21 mouse cellular contexts compared by ENCODE assay signal in the genomic region with DNA sequence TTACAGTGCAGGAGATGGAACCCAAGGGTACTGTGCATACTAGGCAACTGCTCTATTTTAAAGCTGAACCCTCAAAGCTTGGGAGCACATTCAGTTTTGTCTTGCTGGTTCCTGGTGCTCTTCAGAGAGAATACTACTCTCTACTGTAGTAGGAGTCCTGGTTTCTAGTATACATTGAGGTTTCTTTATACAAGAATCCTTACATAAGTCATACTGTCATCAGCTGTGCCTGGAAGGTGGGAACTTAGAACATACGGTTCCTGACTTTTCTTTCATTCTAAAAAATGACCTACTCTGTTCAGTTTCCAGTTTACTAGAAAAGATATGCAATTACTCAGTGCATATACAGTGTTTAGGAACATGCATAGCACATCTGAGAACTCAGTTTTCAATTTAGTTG.
"Had no signal": no experiment of that assay in that cellular context is flagged by ENCODE, and none has a peak within 500 bp of the region (broad histone marks: within the 10 kb centered on the region; RNA-seq: fewer than 3 reads in every experiment).

No protein-coding gene starts in this region.

- ATAC-seq: forebrain, embryonic 13.5 days; forebrain, embryonic 14.5 days; forebrain, embryonic 15.5 days; forebrain, embryonic 16.5 days; forebrain, postnatal 0 days had no signal

- DNase-seq: cerebellum, adult 8-10 months; cerebellum, adult 9-10 months; cerebellum, adult 9-11 months; cerebellum, postnatal 10 days; cerebellum, postnatal 14 days; cerebellum, postnatal 25 days; cerebellum, postnatal 36 days; embryo, embryonic 11 days; forebrain, postnatal 0 days; gastrocnemius, adult 2 months; gastrocnemius, postnatal 10 days; gastrocnemius, postnatal 14 days; gastrocnemius, postnatal 25 days; gastrocnemius, postnatal 36 days; heart, adult 11 months; heart, adult 18-20 months; heart, adult 2 months had no signal
